Mouse (Mus musculus) intestine, embryonic 16.5 days (tissue): Measurements from ENCODE around the gene Ifna15. TPM values are rescaled to one million over a fixed set of nuclear protein-coding genes. Genes with fewer than 3 reads are reported as not detected.

Experiments used
- ATAC-seq: fragments of 200-750 bp; cut with Nextera tagmentation; 2 replicates; pipeline ENCODE4 v1.8.0; 2017; ENCODE audit warnings: moderate TSS enrichment, moderate library complexity
- H3K27ac ChIP-seq: fragments of 300-500 bp; sonication (generic); 2 replicates; pipeline ENCODE4 v1.5.1; 2014; ENCODE audit warnings: mild to moderate bottlenecking, low read length
- H3K27me3 ChIP-seq: fragments of 300-500 bp; sonication (generic); replicated peaks from 2 replicates; pipeline ENCODE4 v1.6.1; 2014; ENCODE audit warnings: low read length, control low read depth, mixed read lengths; ENCODE audit not compliant: control insufficient read depth, insufficient read depth
- H3K36me3 ChIP-seq: fragments of 300-500 bp; sonication (generic); 2 replicates; pipeline ENCODE4 v1.6.1; 2014; ENCODE audit warnings: low read length, control low read depth; ENCODE audit not compliant: control insufficient read depth, insufficient read depth
- H3K4me1 ChIP-seq: fragments of 300-500 bp; sonication (generic); 2 replicates; pipeline ENCODE4 v1.6.1; 2014; ENCODE audit warnings: low read length, control low read depth, mixed read lengths; ENCODE audit not compliant: control insufficient read depth, insufficient read depth
- H3K4me2 ChIP-seq: fragments of 300-500 bp; sonication (generic); 2 replicates; pipeline ENCODE4 v1.6.1; 2014; ENCODE audit warnings: low read depth, low read length, control low read depth
- H3K4me3 ChIP-seq: fragments of 300-500 bp; sonication (generic); 2 replicates; pipeline ENCODE4 v1.5.1; 2014; ENCODE audit warnings: mild to moderate bottlenecking, low read length
- H3K9ac ChIP-seq: fragments of 300-500 bp; sonication (generic); 2 replicates; pipeline ENCODE4 v1.6.1; 2014; ENCODE audit warnings: low read depth, low read length
- H3K9me3 ChIP-seq: fragments of 300-500 bp; sonication (generic); 2 replicates; pipeline ENCODE4 v1.6.1; 2016; ENCODE audit warnings: low read length, control low read depth; ENCODE audit not compliant: control insufficient read depth
- WGBS: fragments of 180-500 bp; shearing (Covaris S2); extraction: QIAGEN DNeasy Blood & Tissue Kit; methylation state at CpG from one replicate; pipeline ENCODE4 v1.1.7; 2014; 5-methylcytosine and 5-hydroxymethylcytosine counted together
- polyA plus RNA-seq: library from polyadenylated mRNA; unstranded; fragments of >200 nt; fragmentation: Nextera tagmentation; extraction: Ambion mirVana; gene quantifications from 2 replicates; pipeline ENCODE4 v1.2.1, GENCODE M21; 2015

Gene Ifna15
- polyA plus RNA-seq, 1 experiment from 2014 or later, result not detected

DNA sequence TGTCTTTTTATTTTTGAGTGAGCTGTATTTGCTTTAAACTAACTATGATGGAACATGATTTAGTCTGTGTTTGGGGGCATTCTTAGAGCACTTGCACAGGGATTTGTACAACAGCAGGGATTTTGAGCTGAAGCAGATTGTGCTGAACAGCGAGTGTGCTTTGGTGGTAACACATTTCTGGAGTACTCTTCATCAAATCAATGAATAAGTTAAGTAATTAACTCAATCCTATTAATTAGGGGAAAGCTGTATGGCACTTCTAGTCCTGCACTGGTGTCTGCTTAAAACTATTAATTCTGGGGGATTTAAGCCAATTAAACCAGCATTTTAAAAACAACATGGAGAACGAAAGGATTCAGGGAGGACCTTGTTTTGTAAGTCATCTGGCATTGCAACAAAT, 40.1 kb downstream of the Ifna15 start:
- Histone ChIP-seq H3K27ac (no peak overlapping the region), H3K4me1 (0 out of 2 replicates have a peak, but pooled peaks cover 2% of the 10 kb centered on the region), H3K36me3 (no peaks in the 10 kb centered on the region), H3K9ac (no peak overlapping the region), H3K9me3 (no peaks in the 10 kb centered on the region), H3K4me2 (no peak overlapping the region), H3K4me3 (no peak overlapping the region), H3K27me3 (no peaks in the 10 kb centered on the region)
- no peak for ATAC-seq
- 85% methylated on average over 2 of the region's 2 CpGs for WGBS

DNA sequence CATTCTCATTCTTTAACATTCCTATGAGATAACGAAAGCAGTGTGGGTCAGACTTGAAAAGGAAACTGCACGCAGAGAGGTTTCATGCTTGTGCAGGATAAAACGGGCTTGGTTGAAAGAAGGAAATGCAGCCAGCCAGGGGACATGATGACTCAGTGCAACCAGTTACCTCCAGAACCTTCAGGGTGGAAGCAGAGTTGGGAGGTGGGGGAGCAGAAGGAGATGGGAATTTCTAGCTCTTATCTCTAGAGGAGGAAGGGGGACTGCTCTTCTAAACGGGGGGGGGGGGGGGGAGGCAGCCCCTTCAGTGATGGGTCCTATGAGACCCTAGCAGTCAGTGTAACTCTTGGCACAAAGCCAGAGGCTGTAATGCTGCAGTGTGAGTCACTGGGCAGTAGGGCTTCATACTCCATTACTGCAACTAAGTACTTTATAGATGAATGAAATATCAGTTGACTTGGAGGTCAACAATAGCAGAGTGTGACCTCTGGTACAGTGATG, 42.3 kb downstream of the Ifna15 start:
- H3K27ac ChIP-seq, result no peak overlapping the region
- WGBS, result 25% methylated on average over 4 of the region's 4 CpGs
- H3K4me2 ChIP-seq, result peak overlapping the region; percentile 33; the same call in 1 of the 2 replicates

DNA sequence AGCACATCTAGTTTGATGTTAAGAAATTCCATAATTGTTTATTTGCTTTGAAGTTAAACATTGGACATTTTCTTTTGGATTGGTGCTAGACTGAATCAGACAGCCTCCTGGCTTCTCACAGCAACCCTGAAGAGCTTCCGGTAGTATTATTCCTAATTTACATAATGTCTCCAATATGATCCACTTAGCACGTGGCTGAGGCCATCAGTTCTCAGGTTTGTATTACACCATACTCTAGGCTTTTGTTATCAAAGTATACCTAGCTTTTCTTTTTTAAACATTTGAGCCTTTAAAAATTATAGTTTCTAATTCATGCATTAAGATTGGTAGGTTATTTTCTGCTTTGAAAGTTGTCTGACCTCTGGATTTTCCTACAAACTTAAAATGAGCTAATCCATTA, 42.8 kb downstream of the Ifna15 start:
- Histone ChIP-seq H3K9ac (no peak overlapping the region), H3K4me2 (0 out of 2 replicates have a peak overlapping the region, but pooled peaks have one; percentile 33)

More for the DNA sequence above, 42.3 kb downstream of the Ifna15 start:
- Histone ChIP-seq H3K9ac (no peak overlapping the region), H3K36me3 (no peaks in the 10 kb centered on the region), H3K9me3 (no peaks in the 10 kb centered on the region), H3K27me3 (no peaks in the 10 kb centered on the region), H3K4me1 (0 out of 2 replicates have a peak, but pooled peaks cover 2% of the 10 kb centered on the region), H3K4me3 (no peak overlapping the region; the same call in 1 of the 2 replicates)
- ATAC-seq, result peak; percentile 87

DNA sequence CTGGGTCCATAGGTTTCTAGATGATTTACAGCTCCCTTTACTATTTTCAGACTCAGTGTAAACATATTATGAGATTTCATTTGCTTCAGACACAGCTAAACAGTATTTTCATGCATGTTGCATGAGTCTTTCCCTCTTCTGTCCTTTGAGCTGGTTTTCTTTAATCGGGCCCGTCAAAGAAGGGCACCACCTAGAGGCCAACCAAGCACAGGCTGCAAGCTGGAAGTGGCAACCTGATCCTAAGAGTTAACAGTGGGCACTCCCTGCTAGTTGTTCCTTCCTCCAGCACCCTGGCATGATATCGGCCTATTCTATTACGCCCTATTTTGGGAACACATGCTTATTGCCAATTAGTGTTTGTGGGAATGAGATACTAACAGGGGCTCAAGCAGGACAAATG, 43.6 kb downstream of the Ifna15 start:
- no peaks in the 10 kb centered on the region for H3K36me3 ChIP-seq
- no peak overlapping the region for H3K4me2 ChIP-seq
- H3K27ac ChIP-seq, result no peak overlapping the region
- no peak for ATAC-seq
- 0 out of 2 replicates have a peak, but pooled peaks cover 2% of the 10 kb centered on the region for H3K4me1 ChIP-seq
- H3K9me3 ChIP-seq, result no peaks in the 10 kb centered on the region
- 52% methylated on average over 4 of the region's 4 CpGs for WGBS
- H3K27me3 ChIP-seq, result no peaks in the 10 kb centered on the region
- no peak overlapping the region for H3K4me3 ChIP-seq
- no peak overlapping the region for H3K9ac ChIP-seq

More for the DNA sequence above, 42.8 kb downstream of the Ifna15 start:
- 0 out of 2 replicates have a peak, but pooled peaks cover 2% of the 10 kb centered on the region for H3K4me1 ChIP-seq
- no peak for ATAC-seq
- 38% methylated on average over 2 of the region's 2 CpGs for WGBS
- H3K36me3 ChIP-seq, result no peaks in the 10 kb centered on the region
- H3K4me3 ChIP-seq, result no peak overlapping the region; the same call in 1 of the 2 replicates
- H3K27ac ChIP-seq, result no peak overlapping the region
- no peaks in the 10 kb centered on the region for H3K9me3 ChIP-seq
- H3K27me3 ChIP-seq, result no peaks in the 10 kb centered on the region

- WGBS, result 88% methylated on average over 4 of the region's 4 CpGs
Measured at GRCm38 (mm10) chr4:88513743-88514142, 44.3 kb downstream of the Ifna15 start.

More at GRCm38 (mm10) chr4:88513743-88514142, 44.3 kb downstream of the Ifna15 start:
- no peaks in the 10 kb centered on the region for H3K9me3 ChIP-seq
- no peak overlapping the region for H3K4me3 ChIP-seq
- H3K9ac ChIP-seq, result no peak overlapping the region
- no peak overlapping the region for H3K4me2 ChIP-seq
- no peaks in the 10 kb centered on the region for H3K36me3 ChIP-seq
- 0 out of 2 replicates have a peak, but pooled peaks cover 2% of the 10 kb centered on the region for H3K4me1 ChIP-seq
- no peak for ATAC-seq
- H3K27ac ChIP-seq, result no peak overlapping the region
- no peaks in the 10 kb centered on the region for H3K27me3 ChIP-seq

Other genes starting within 250 kb of the Ifna15 start
- 10.8 and 12.1 TPM in 2 replicates for gene Hacd4, start 119.3 kb downstream of the Ifna15 start, polyA plus RNA-seq
- not detected in 2 replicates for gene Ifnb1, start 35.5 kb downstream of the Ifna15 start, polyA plus RNA-seq
- not detected in 2 replicates for gene Ifna14, start 13.6 kb upstream of the Ifna15 start, polyA plus RNA-seq
- not detected in 2 replicates for gene Ifna9, start 34.1 kb upstream of the Ifna15 start, polyA plus RNA-seq
- not detected in 2 replicates for gene Ifna12, start 45.1 kb upstream of the Ifna15 start, polyA plus RNA-seq
- gene C87499, start 76.2 kb upstream of the Ifna15 start, polyA plus RNA-seq, result not detected in 2 replicates
- gene Ifna13, start 86.2 kb upstream of the Ifna15 start, polyA plus RNA-seq, result not detected in 2 replicates
- not detected in 2 replicates for gene Ifna16, start 118.7 kb upstream of the Ifna15 start, polyA plus RNA-seq
- not detected in 2 replicates for gene Ifna2, start 125.7 kb upstream of the Ifna15 start, polyA plus RNA-seq
- not detected in 2 replicates for gene Ifnab, start 133.1 kb upstream of the Ifna15 start, polyA plus RNA-seq
- 0.62 and 1.4 TPM in 2 replicates for gene Gm26566, start 163.6 kb upstream of the Ifna15 start, polyA plus RNA-seq
- gene Klhl9, start 164.2 kb upstream of the Ifna15 start, polyA plus RNA-seq, result 63.4 and 69.9 TPM in 2 replicates
- gene Gm13271, start 196.6 kb upstream of the Ifna15 start, polyA plus RNA-seq, result not detected in 2 replicates
- 0.21 TPM in 1 of 2 replicates, not detected in the other for gene Gm13283, start 201.9 kb upstream of the Ifna15 start, polyA plus RNA-seq
- 0.44 and 0.83 TPM in 2 replicates for gene Gm13290, start 215.6 kb upstream of the Ifna15 start, polyA plus RNA-seq
- gene Gm13289, start 218.7 kb upstream of the Ifna15 start, polyA plus RNA-seq, result not detected in 2 replicates
- gene Gm13272, start 221.6 kb upstream of the Ifna15 start, polyA plus RNA-seq, result 0.28 TPM in 1 of 2 replicates, not detected in the other
- gene Ifnz, start 223.9 kb upstream of the Ifna15 start, polyA plus RNA-seq, result 0.11 TPM in 1 of 2 replicates, not detected in the other
- not detected in 2 replicates for gene Gm13276, start 227.5 kb upstream of the Ifna15 start, polyA plus RNA-seq
- gene Gm13277, start 230.4 kb upstream of the Ifna15 start, polyA plus RNA-seq, result not detected in 2 replicates
- gene Gm13278, start 233.3 kb upstream of the Ifna15 start, polyA plus RNA-seq, result not detected in 2 replicates
- gene Gm13275, start 236.2 kb upstream of the Ifna15 start, polyA plus RNA-seq, result not detected in 2 replicates
- gene Gm13279, start 239.2 kb upstream of the Ifna15 start, polyA plus RNA-seq, result not detected in 2 replicates
- gene Gm13285, start 241.4 kb upstream of the Ifna15 start, polyA plus RNA-seq, result 0.47 and 0.53 TPM in 2 replicates
- gene Gm13287, start 245.0 kb upstream of the Ifna15 start, polyA plus RNA-seq, result not detected in 2 replicates
- not detected in 2 replicates for gene Gm13288, start 247.3 kb upstream of the Ifna15 start, polyA plus RNA-seq